Mouse (Mus musculus) hindbrain, embryonic 13.5 days (tissue): ENCODE measurements around the gene Rad1. TPM values are rescaled to one million over a fixed set of nuclear protein-coding genes. Genes with fewer than 3 reads are reported as not detected.
"Not testable (repeated sequence)": the region's sequence is repeated elsewhere in the genome, so short reads cannot be mapped to it uniquely, and the experiment has no call there.

ENCODE experiments used
- ATAC-seq: fragments of 200-750 bp; cut with Nextera tagmentation; 2 replicates; pipeline ENCODE4 v1.8.0; 2017; ENCODE audit warnings: moderate TSS enrichment; ENCODE audit not compliant: low FRiP score
- H3K27ac ChIP-seq: fragments of 300-500 bp; sonication (generic); 2 replicates; pipeline ENCODE4 v1.5.1; 2015; ENCODE audit warnings: inconsistent platforms, mild to moderate bottlenecking, moderate library complexity
- H3K27me3 ChIP-seq: fragments of 300-500 bp; sonication (generic); 2 replicates; pipeline ENCODE4 v1.6.1; 2015; ENCODE audit warnings: mild to moderate bottlenecking, inconsistent platforms
- H3K36me3 ChIP-seq: fragments of 300-500 bp; sonication (generic); 2 replicates; pipeline ENCODE4 v1.6.1; 2015; ENCODE audit warnings: mild to moderate bottlenecking, inconsistent platforms
- H3K4me1 ChIP-seq: fragments of 300-500 bp; sonication (generic); replicated peaks from 2 replicates; pipeline ENCODE4 v1.6.1; 2015; ENCODE audit warnings: inconsistent platforms
- H3K4me2 ChIP-seq: fragments of 300-500 bp; sonication (generic); 2 replicates; pipeline ENCODE4 v1.6.1; 2015; ENCODE audit warnings: inconsistent platforms, mild to moderate bottlenecking, moderate library complexity
- H3K4me3 ChIP-seq: fragments of 300-500 bp; sonication (generic); 2 replicates; pipeline ENCODE4 v1.5.1; 2015; ENCODE audit warnings: mild to moderate bottlenecking, inconsistent platforms
- H3K9ac ChIP-seq: fragments of 300-500 bp; sonication (generic); 2 replicates; pipeline ENCODE4 v1.6.1; 2015; ENCODE audit warnings: mild to moderate bottlenecking, inconsistent platforms
- H3K9me3 ChIP-seq: fragments of 300-500 bp; sonication (generic); 2 replicates; pipeline ENCODE4 v1.6.1; 2016; ENCODE audit warnings: inconsistent platforms
- WGBS: fragments of 180-500 bp; shearing (Covaris S2); methylation state at CpG from one replicate; pipeline ENCODE4 v1.1.7; 2015; 5-methylcytosine and 5-hydroxymethylcytosine counted together
- polyA plus RNA-seq: library from polyadenylated mRNA; unstranded; fragments of >200 nt; fragmentation: Nextera tagmentation; extraction: Ambion mirVana; gene quantifications from 2 replicates; pipeline ENCODE4 v1.2.1, GENCODE M21; 2015

Gene Rad1
- polyA plus RNA-seq, 1 experiment from 2014 or later, result 26.0 TPM

- not testable (repeated sequence) for H3K4me3 ChIP-seq, H3K4me1 ChIP-seq, ATAC-seq, H3K9me3 ChIP-seq, H3K4me2 ChIP-seq, H3K27ac ChIP-seq, H3K9ac ChIP-seq, H3K36me3 ChIP-seq, H3K27me3 ChIP-seq
- 93% methylated on average over 10 of the region's 10 CpGs for WGBS
These were observed 47.5 kb downstream of the Rad1 start for GRCm38 (mm10) chr15:10533361-10533760.

GRCm38 (mm10) chr15:10534591-10534990 is 48.8 kb downstream of the Rad1 start:
- H3K27ac ChIP-seq, result no peak overlapping the region
- no peak overlapping the region for H3K4me3 ChIP-seq
- no peaks in the 10 kb centered on the region for H3K4me1 ChIP-seq
- no peak overlapping the region for H3K9ac ChIP-seq
- H3K36me3 ChIP-seq, result no peaks in the 10 kb centered on the region
- no peaks in the 10 kb centered on the region for H3K27me3 ChIP-seq
- 82% methylated on average over 5 of the region's 5 CpGs for WGBS
- H3K9me3 ChIP-seq, result no peaks in the 10 kb centered on the region
- no peak overlapping the region for H3K4me2 ChIP-seq
- ATAC-seq, result no peak

- H3K27me3 ChIP-seq, result no peaks in the 10 kb centered on the region
- H3K9ac ChIP-seq, result no peak overlapping the region
- H3K27ac ChIP-seq, result no peak overlapping the region
- 84% methylated on average over 7 of the region's 7 CpGs for WGBS
- H3K9me3 ChIP-seq, result no peaks in the 10 kb centered on the region
- H3K4me1 ChIP-seq, result no peaks in the 10 kb centered on the region
- no peak overlapping the region for H3K4me2 ChIP-seq
- ATAC-seq, result no peak
- no peak overlapping the region for H3K4me3 ChIP-seq
- H3K36me3 ChIP-seq, result no peaks in the 10 kb centered on the region
These were observed 50.2 kb downstream of the Rad1 start for GRCm38 (mm10) chr15:10535969-10536368.

- Histone ChIP-seq H3K4me3 (no peak overlapping the region), H3K4me1 (no peaks in the 10 kb centered on the region), H3K36me3 (no peaks in the 10 kb centered on the region), H3K27me3 (no peaks in the 10 kb centered on the region), H3K9me3 (no peaks in the 10 kb centered on the region), H3K9ac (no peak overlapping the region), H3K4me2 (no peak overlapping the region), H3K27ac (no peak overlapping the region)
- WGBS, result 72% methylated on average over 16 of the region's 16 CpGs
- ATAC-seq, result no peak
These were observed 54.7 kb downstream of the Rad1 start for GRCm38 (mm10) chr15:10540271-10541088.

Other genes starting within 250 kb of the Rad1 start
- not detected in 2 replicates for gene Gm21973, start 160.6 kb upstream of the Rad1 start, polyA plus RNA-seq
- not detected in 2 replicates for gene Agxt2, start 127.5 kb upstream of the Rad1 start, polyA plus RNA-seq
- gene Dnajc21, start 15.5 kb upstream of the Rad1 start, polyA plus RNA-seq, result 7.8 and 9.0 TPM in 2 replicates
- 64.9 and 70.0 TPM in 2 replicates for gene Brix1, start 71 bp upstream of the Rad1 start, polyA plus RNA-seq
- not detected in 2 replicates for gene Ttc23l, start 72.7 kb downstream of the Rad1 start, polyA plus RNA-seq
- 19.1 and 26.4 TPM in 2 replicates for gene Rai14, start 228.6 kb downstream of the Rad1 start, polyA plus RNA-seq